Mouse (Mus musculus) stomach, embryonic 14.5 days (tissue): Measurements from ENCODE around the gene Rab30. TPM values are rescaled to one million over a fixed set of nuclear protein-coding genes. Genes with fewer than 3 reads are reported as not detected.
"Not testable (repeated sequence)": the region's sequence is repeated elsewhere in the genome, so short reads cannot be mapped to it uniquely, and the experiment has no call there.

Source experiments
- ATAC-seq: fragments of 200-750 bp; cut with Nextera tagmentation; 2 replicates; pipeline ENCODE4 v1.8.0; 2017; ENCODE audit warnings: low read depth, moderate TSS enrichment; ENCODE audit not compliant: insufficient number of reproducible peaks, insufficient read depth, low FRiP score
- H3K27ac ChIP-seq: fragments of 300-500 bp; sonication (generic); 2 replicates; pipeline ENCODE4 v1.5.1; 2014; ENCODE audit warnings: mild to moderate bottlenecking, low read length, moderate library complexity, mixed read lengths
- H3K27me3 ChIP-seq: fragments of 300-500 bp; sonication (generic); 2 replicates; pipeline ENCODE4 v1.6.1; 2014; ENCODE audit warnings: low read length, control low read depth, mixed read lengths; ENCODE audit not compliant: control insufficient read depth, insufficient read depth
- H3K36me3 ChIP-seq: fragments of 300-500 bp; sonication (generic); 2 replicates; pipeline ENCODE4 v1.6.1; 2014; ENCODE audit warnings: mild to moderate bottlenecking, control low read depth, low read length, moderate library complexity, mixed read lengths; ENCODE audit not compliant: control insufficient read depth, insufficient read depth
- H3K4me1 ChIP-seq: fragments of 300-500 bp; sonication (generic); 2 replicates; pipeline ENCODE4 v1.6.1; 2014; ENCODE audit warnings: low read length, control low read depth, mixed read lengths; ENCODE audit not compliant: control insufficient read depth, insufficient read depth
- H3K4me2 ChIP-seq: fragments of 300-500 bp; sonication (generic); replicated peaks from 2 replicates; pipeline ENCODE4 v1.6.1; 2014; ENCODE audit warnings: low read depth, low read length, control low read depth
- H3K4me3 ChIP-seq: fragments of 300-500 bp; sonication (generic); 2 replicates; pipeline ENCODE4 v1.5.1; 2014; ENCODE audit warnings: low read depth, low read length, control low read depth
- H3K9ac ChIP-seq: fragments of 300-500 bp; sonication (generic); replicated peaks from 2 replicates; pipeline ENCODE4 v1.6.1; 2014; ENCODE audit warnings: low read depth, mild to moderate bottlenecking, control low read depth, low read length, moderate library complexity, mixed read lengths
- H3K9me3 ChIP-seq: fragments of 300-500 bp; sonication (generic); 2 replicates; pipeline ENCODE4 v1.6.1; 2016; ENCODE audit warnings: low read depth, low read length, control low read depth; ENCODE audit not compliant: control insufficient read depth
- WGBS: fragments of 180-500 bp; shearing (Covaris S2); extraction: QIAGEN DNeasy Blood & Tissue Kit; methylation state at CpG from one replicate; pipeline ENCODE4 v1.1.7; 2014; 5-methylcytosine and 5-hydroxymethylcytosine counted together
- polyA plus RNA-seq: library from polyadenylated mRNA; unstranded; fragments of >200 nt; fragmentation: Nextera tagmentation; extraction: Ambion mirVana; gene quantifications from 2 replicates; pipeline ENCODE4 v1.2.1, GENCODE M21; 2014

The Rab30 gene
- polyA plus RNA-seq, 1 experiment from 2014 or later = 31.8 TPM

- H3K36me3 ChIP-seq = no peaks in the 10 kb centered on the region
- H3K4me2 ChIP-seq = no peak overlapping the region
- ATAC-seq = no peak
- 91% methylated on average over 9 of the region's 9 CpGs for WGBS
- H3K9me3 ChIP-seq = no peaks in the 10 kb centered on the region
- no peaks in the 10 kb centered on the region for H3K27me3 ChIP-seq
- no peak overlapping the region for H3K4me3 ChIP-seq
- H3K27ac ChIP-seq = no peak overlapping the region
- H3K4me1 ChIP-seq = peaks cover 4% of the 10 kb centered on the region; the same call in 1 of the 2 replicates
- H3K9ac ChIP-seq = no peak overlapping the region
These were observed 19.8 kb downstream of the Rab30 start for GRCm38 (mm10) chr7:92761161-92761560.

GRCm38 (mm10) chr7:92765426-92765825 is 24.0 kb downstream of the Rab30 start:
- H3K9me3 ChIP-seq = no peaks in the 10 kb centered on the region
- no peak overlapping the region for H3K4me3 ChIP-seq
- ATAC-seq = no peak; the same call in 1 of the 2 replicates
- H3K27ac ChIP-seq = no peak overlapping the region
- H3K27me3 ChIP-seq = no peaks in the 10 kb centered on the region
- H3K4me1 ChIP-seq = peaks cover 16% of the 10 kb centered on the region; the same call in 1 of the 2 replicates
- no peaks in the 10 kb centered on the region for H3K36me3 ChIP-seq
- H3K9ac ChIP-seq = no peak overlapping the region
- no peak overlapping the region for H3K4me2 ChIP-seq
- WGBS = 47% methylated on average over 9 of the region's 9 CpGs

- ATAC-seq = no peak
- Histone ChIP-seq H3K9me3 (no peaks in the 10 kb centered on the region), H3K4me1 (peaks cover 16% of the 10 kb centered on the region; the same call in 1 of the 2 replicates), H3K4me3 (no peak overlapping the region), H3K4me2 (no peak overlapping the region), H3K9ac (no peak overlapping the region), H3K27me3 (no peaks in the 10 kb centered on the region), H3K36me3 (no peaks in the 10 kb centered on the region), H3K27ac (no peak overlapping the region)
- WGBS = 40% methylated on average over 9 of the region's 9 CpGs
These were observed 25.0 kb downstream of the Rab30 start for GRCm38 (mm10) chr7:92766096-92767090.

GRCm38 (mm10) chr7:92768116-92768515 is 26.7 kb downstream of the Rab30 start:
- not testable (repeated sequence) for ATAC-seq, H3K9me3 ChIP-seq
- 91% methylated on average over 12 of the region's 12 CpGs for WGBS

GRCm38 (mm10) chr7:92768859-92769258 is 27.5 kb downstream of the Rab30 start:
- no peak for ATAC-seq
- 29% methylated on average over 7 of the region's 7 CpGs for WGBS

More at GRCm38 (mm10) chr7:92768116-92768515, 26.7 kb downstream of the Rab30 start:
- H3K4me2 ChIP-seq, H3K9ac ChIP-seq, H3K36me3 ChIP-seq, H3K27ac ChIP-seq, H3K4me3 ChIP-seq, H3K27me3 ChIP-seq: not testable (repeated sequence)
- H3K4me1 ChIP-seq = peaks cover 16% of the 10 kb centered on the region; the same call in 1 of the 2 replicates

GRCm38 (mm10) chr7:92773006-92773405 is 31.6 kb downstream of the Rab30 start:
- Histone ChIP-seq H3K4me1 (peaks cover 24% of the 10 kb centered on the region; the same call in 1 of the 2 replicates), H3K36me3 (no peaks in the 10 kb centered on the region), H3K27ac (no peak overlapping the region), H3K9me3 (no peaks in the 10 kb centered on the region), H3K4me3 (no peak overlapping the region), H3K27me3 (no peaks in the 10 kb centered on the region), H3K9ac (no peak overlapping the region), H3K4me2 (no peak overlapping the region)
- ATAC-seq = no peak
- 92% methylated on average over 3 of the region's 3 CpGs for WGBS

More at GRCm38 (mm10) chr7:92768859-92769258, 27.5 kb downstream of the Rab30 start:
- H3K9me3 ChIP-seq = no peaks in the 10 kb centered on the region
- H3K4me2 ChIP-seq = no peak overlapping the region
- H3K27ac ChIP-seq = no peak overlapping the region
- no peak overlapping the region for H3K4me3 ChIP-seq
- no peak overlapping the region for H3K9ac ChIP-seq
- H3K4me1 ChIP-seq = peaks cover 16% of the 10 kb centered on the region; the same call in 1 of the 2 replicates
- H3K36me3 ChIP-seq = no peaks in the 10 kb centered on the region
- H3K27me3 ChIP-seq = no peaks in the 10 kb centered on the region

GRCm38 (mm10) chr7:92773596-92773995 is 32.2 kb downstream of the Rab30 start:
- H3K4me2 ChIP-seq = no peak overlapping the region
- no peaks in the 10 kb centered on the region for H3K9me3 ChIP-seq
- WGBS = 91% methylated on average over 3 of the region's 3 CpGs
- H3K9ac ChIP-seq = no peak overlapping the region
- H3K4me3 ChIP-seq = no peak overlapping the region
- no peak overlapping the region for H3K27ac ChIP-seq
- no peaks in the 10 kb centered on the region for H3K27me3 ChIP-seq
- H3K4me1 ChIP-seq = peaks cover 19% of the 10 kb centered on the region; the same call in 1 of the 2 replicates
- ATAC-seq = no peak
- no peaks in the 10 kb centered on the region for H3K36me3 ChIP-seq

GRCm38 (mm10) chr7:92774741-92775140 is 33.3 kb downstream of the Rab30 start:
- H3K4me2 ChIP-seq = no peak overlapping the region
- H3K36me3 ChIP-seq = no peaks in the 10 kb centered on the region
- H3K27ac ChIP-seq = no peak overlapping the region
- WGBS = 83% methylated on average over 5 of the region's 5 CpGs
- no peak for ATAC-seq
- H3K9me3 ChIP-seq = no peaks in the 10 kb centered on the region
- no peak overlapping the region for H3K4me3 ChIP-seq
- no peak overlapping the region for H3K9ac ChIP-seq
- peaks cover 19% of the 10 kb centered on the region; the same call in 1 of the 2 replicates for H3K4me1 ChIP-seq
- H3K27me3 ChIP-seq = no peaks in the 10 kb centered on the region
